Mouse (Mus musculus) olfactory bulb, adult 2 months (tissue): ENCODE results near the gene Rasl10a. TPM values are rescaled to one million over a fixed set of nuclear protein-coding genes. Genes with fewer than 3 reads are reported as not detected.
A peak's percentile ranks its signal among the peaks of the same experiment; 100 is the strongest.

Experiments used
- H3K27ac ChIP-seq: fragments of 200-500 bp; 2 replicates; pipeline ENCODE4 v1.5.1; 2012; ENCODE audit warnings: low read depth, low read length; ENCODE audit not compliant: insufficient read depth
- H3K4me1 ChIP-seq: fragments of 200-500 bp; 2 replicates; pipeline ENCODE4 v1.6.1; 2012; ENCODE audit warnings: low read length; ENCODE audit not compliant: control insufficient read depth, insufficient read depth
- H3K4me3 ChIP-seq: fragments of 200-500 bp; 2 replicates; pipeline ENCODE4 v1.5.1; 2012; ENCODE audit warnings: mild to moderate bottlenecking, low read depth, low read length, moderate library complexity; ENCODE audit not compliant: insufficient read depth
- CTCF ChIP-seq: fragments of 200-500 bp; IDR thresholded peaks from 2 replicates; pipeline ENCODE4 v1.5.1; 2012; ENCODE audit warnings: low read depth, mild to moderate bottlenecking, low read length, moderate library complexity; ENCODE audit not compliant: insufficient read depth
- POLR2A ChIP-seq: fragments of 200-500 bp; IDR thresholded peaks from 2 replicates; pipeline ENCODE4 v1.6.1; 2012; ENCODE audit warnings: mild to moderate bottlenecking, low read depth, low read length, moderate library complexity; ENCODE audit not compliant: insufficient read depth
- WGBS: fragments of 180-500 bp; shearing (Covaris S2); methylation state at CpG from one replicate; pipeline ENCODE4 v1.1.7; 2018; 5-methylcytosine and 5-hydroxymethylcytosine counted together
- polyA plus RNA-seq: library from polyadenylated mRNA; stranded (reverse); fragments of >200 nt; gene quantifications from 2 replicates; pipeline ENCODE4 v1.2.4, GENCODE M21; 2012; ENCODE audit warnings: low replicate concordance; ENCODE audit not compliant: missing spikeins, insufficient read depth, insufficient read length

Rasl10a gene
- polyA plus RNA-seq, 1 experiment: not detected

GRCm38 (mm10) chr11:5089147-5089546 lies 31.2 kb downstream of the Rasl10a start:
- no peak overlapping the region for H3K4me3 ChIP-seq
- H3K27ac ChIP-seq: no peak overlapping the region
- 94% methylated on average over 1 of the region's 1 CpGs for WGBS
- TF ChIP-seq POLR2A: no peak
- no peak for TF ChIP-seq CTCF
- H3K4me1 ChIP-seq: no peaks in the 10 kb centered on the region

- Histone ChIP-seq H3K27ac (no peak overlapping the region), H3K4me3 (no peak overlapping the region), H3K4me1 (peaks cover 6% of the 10 kb centered on the region)
- TF ChIP-seq CTCF (no peak), POLR2A (no peak)
- WGBS: 18% methylated on average over 2 of the region's 2 CpGs
Measured at GRCm38 (mm10) chr11:5091706-5092105, 33.8 kb downstream of the Rasl10a start.

GRCm38 (mm10) chr11:5095877-5096276 lies 37.9 kb downstream of the Rasl10a start:
- WGBS: 42% methylated on average over 5 of the region's 5 CpGs
- no peak overlapping the region for H3K4me3 ChIP-seq
- peaks cover 11% of the 10 kb centered on the region for H3K4me1 ChIP-seq
- no peak overlapping the region for H3K27ac ChIP-seq
- TF ChIP-seq POLR2A (no peak), CTCF (no peak)

DNA sequence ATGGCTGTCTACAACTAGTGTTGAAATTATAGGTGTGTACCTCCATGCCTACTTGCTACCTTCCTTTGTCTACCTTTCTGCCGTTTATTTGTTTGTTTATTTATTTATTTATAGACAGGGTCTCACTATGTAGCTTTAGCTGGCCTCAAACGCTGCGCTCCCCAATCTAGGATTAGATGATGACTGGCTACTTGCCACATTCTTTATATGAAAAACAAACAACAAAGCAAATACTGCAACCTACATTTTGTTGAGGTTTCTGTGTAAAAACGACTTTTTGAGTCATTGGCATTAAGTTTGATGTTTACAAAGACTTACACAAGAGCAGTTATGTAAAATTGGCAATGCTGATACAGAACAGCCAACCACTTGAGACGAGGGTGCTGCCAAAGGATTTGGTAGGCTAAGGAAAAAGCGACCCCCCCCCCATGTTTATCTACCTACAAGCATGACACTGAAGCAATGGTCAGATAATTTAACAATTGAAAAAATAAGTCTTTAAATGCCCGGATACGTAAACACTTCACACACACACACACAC lies 38.6 kb downstream of the Rasl10a start:
- Histone ChIP-seq H3K4me1 (peaks cover 13% of the 10 kb centered on the region), H3K27ac (no peak overlapping the region), H3K4me3 (no peak overlapping the region)
- TF ChIP-seq POLR2A (no peak), CTCF (no peak)
- 19% methylated on average over 8 of the region's 8 CpGs for WGBS

DNA sequence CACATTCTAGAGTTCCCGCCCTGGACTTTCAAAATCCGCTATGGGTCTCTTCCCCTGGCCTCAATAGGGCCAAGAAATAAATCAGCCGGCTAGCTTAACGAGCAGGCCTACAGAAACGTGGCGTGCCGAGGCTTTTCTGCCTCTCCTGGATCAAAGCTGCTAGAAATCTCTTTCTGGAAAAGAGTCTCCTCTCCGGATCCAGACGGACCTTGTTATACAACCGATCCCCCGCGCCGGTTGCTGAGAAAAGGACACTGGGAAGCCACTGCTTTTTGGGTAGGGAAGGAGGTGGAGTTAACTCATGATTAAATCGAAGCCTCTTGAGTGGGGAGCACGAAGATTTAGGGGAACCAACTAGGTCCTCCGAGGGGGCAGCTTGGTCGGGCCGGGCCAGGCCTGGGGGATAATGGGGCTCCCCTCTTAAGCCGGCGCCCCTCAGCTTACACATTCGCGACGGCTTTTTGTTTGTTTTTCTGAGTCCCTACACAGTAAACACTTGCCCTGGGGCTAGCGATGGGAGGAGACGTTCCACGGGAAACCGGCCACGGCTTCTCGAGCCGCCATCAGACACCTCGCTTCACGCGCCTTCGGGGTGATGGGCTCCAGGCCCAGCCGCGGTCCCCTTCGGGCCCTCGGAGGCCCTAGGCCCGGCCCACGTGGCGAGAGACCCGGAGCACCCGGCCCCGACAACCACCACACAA lies 40.3 kb downstream of the Rasl10a start:
- TF ChIP-seq POLR2A (no peak), CTCF (no peak)
- H3K4me3 ChIP-seq: peak overlapping the region; percentile 89
- H3K4me1 ChIP-seq: peaks cover 13% of the 10 kb centered on the region
- WGBS: under 1% methylated on average over 44 of the region's 44 CpGs
- peak overlapping the region; percentile 98 for H3K27ac ChIP-seq

DNA sequence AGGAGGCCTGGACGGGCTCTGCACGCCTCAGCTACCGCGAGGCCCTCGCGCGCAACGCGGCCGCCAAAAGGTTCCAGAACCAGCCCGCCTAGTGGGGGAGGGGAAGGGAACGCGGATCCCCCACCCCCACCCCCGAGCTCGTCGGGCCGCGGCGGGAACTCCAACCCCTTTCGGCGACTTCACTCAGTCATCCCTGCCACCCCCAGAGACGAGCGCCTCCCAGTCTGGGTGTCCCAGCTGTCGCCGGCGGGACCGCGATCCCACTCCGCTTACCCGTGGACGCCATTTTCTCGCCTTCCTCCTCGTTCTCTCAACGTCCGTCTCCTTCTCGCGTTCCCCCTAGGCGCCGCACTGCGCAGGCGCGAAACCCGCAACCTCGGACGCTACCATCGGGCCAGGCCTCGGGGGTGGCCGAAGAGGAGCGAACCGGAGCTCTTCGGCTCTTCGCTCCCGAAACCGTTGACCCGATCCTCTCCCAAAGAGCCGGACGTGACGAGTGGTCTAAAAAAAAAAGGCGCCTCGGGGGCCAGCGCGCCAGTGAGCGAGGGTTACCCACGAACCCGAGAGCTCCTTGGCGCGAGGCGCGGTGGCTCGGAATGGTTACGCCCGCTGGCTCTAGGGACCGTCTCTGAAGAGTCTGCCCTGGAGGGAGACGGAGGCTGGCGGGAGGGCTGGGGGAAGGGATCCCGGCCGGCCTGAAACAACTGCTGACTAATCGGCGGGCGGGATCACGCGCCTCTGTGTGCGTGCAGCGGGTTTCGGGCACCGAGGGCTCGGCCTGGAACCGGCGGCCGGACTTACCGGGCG lies 41.0 kb downstream of the Rasl10a start, which contains the start of the genes Rhbdd3 and Ewsr1:
Gene Rhbdd3 (plus strand): TSS at position 191 of the 807 bp plus-strand sequence.
Gene Ewsr1 (minus strand): TSS at position 531 of the 807 bp plus-strand sequence.
- peaks cover 15% of the 10 kb centered on the region for H3K4me1 ChIP-seq
- peak within 1 kb of the TSS; percentile 89 for H3K4me3 ChIP-seq
- peak within 1 kb of the TSS; percentile 98 for H3K27ac ChIP-seq
- WGBS: under 1% methylated on average over 92 of the region's 92 CpGs
- TF ChIP-seq POLR2A: peak; percentile 68
- no peak for TF ChIP-seq CTCF

DNA sequence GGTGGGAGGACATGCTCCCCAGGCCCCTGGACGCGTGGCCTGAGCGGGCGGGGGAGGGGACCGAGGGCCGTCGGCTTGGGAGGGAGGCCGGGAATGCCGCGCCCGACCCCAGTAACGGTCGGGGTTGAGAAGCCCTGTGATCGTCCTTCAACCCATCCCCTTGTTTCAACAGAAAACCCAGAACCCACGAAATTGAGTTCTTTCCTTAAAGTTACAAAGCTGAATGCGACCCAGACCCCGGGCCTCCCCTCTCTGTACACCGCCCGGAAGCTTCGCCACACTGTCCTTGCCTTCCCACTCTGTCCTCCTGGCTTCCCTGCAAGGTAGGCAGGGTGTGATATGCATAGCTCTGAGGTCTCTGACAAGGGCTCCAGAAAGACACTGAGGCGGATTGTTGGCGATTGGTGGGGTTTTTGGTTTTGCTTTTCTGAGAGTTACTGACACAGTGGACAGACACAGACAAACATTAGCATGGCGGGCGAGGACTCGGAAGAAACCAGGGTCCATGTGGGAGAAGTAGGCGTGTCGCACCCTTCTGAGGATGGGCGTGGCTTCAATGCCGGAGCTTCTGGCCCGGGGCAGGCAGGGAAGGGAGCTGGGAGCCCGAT lies 41.8 kb downstream of the Rasl10a start:
- Histone ChIP-seq H3K4me3 (peak overlapping the region; percentile 89), H3K27ac (peak overlapping the region; percentile 96), H3K4me1 (peaks cover 18% of the 10 kb centered on the region)
- TF ChIP-seq CTCF (no peak), POLR2A (peak; percentile 13; the same call in 1 of the 2 replicates)
- WGBS: under 1% methylated on average over 31 of the region's 31 CpGs

DNA sequence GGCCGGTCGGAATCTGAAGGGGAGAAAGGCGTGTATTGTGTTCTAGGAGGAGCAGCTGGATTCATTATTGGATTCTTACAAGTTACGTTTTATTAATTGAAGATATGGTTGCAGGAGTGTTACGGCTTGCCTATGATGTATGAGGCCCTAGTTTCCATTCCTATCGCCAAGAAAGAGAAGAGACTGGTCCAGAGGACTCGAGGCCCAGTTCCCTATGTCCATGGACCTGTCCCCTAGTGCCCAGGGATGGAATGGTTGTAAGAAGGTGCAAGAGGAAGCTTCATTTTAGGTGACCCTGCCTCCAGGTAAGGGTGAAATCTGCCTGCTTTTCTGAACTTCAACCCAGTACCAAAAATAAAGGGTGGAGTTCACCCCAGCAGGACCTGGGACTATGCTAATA lies 42.4 kb downstream of the Rasl10a start:
- 3% methylated on average over 7 of the region's 7 CpGs for WGBS
- H3K4me1 ChIP-seq: peaks cover 18% of the 10 kb centered on the region
- no peak for TF ChIP-seq POLR2A
- TF ChIP-seq CTCF: no peak
- H3K4me3 ChIP-seq: peak overlapping the region; percentile 89
- H3K27ac ChIP-seq: peak overlapping the region; percentile 96
